Mouse (Mus musculus): ENCODE measurements at regions not wholly inside any gene's neighbourhood (a gene's known extent, or its start where the extent isn't known, plus 50 kb on each side); places are given as distances from the start of the nearest gene placed in this dataset.

DNA sequence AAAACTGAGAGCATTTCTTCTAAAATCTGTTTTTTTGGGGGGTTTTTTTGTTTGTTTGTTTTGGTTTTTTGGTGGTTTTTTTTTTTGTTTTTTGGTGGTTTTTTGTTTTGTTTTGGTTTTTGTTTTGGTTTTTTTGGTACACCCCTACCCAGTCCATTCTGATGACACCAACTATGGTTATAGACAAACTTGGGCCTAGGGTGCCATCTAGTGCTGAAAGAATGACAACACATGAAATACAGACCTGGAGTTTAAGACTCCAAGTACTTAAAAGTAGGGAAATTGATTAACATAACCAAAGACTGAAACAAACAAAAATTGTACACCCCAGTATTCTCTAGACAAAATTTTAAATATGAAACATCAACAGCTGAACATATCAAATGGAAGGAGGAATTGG is 76.0 kb upstream of the Ano5 start:
- Histone ChIP-seq H3K4me1 (ENCODE audit: control insufficient read depth, insufficient read depth, low read length) (no peaks in the 10 kb centered on the region), H3K9ac (ENCODE audit: low read depth, low read length) (no peak overlapping the region), H3K27ac (no peak overlapping the region), H3K4me3 (no peak overlapping the region), H3K36me3 (ENCODE audit: control insufficient read depth, insufficient read depth, low read length) (no peaks in the 10 kb centered on the region), H3K27me3 (ENCODE audit: control insufficient read depth, insufficient read depth, low read length) (no peaks in the 10 kb centered on the region), H3K79me2 (replicated peaks; ENCODE audit: control insufficient read depth, insufficient read depth, low read length) (no peaks in the 10 kb centered on the region)
- intact Hi-C loops (cut with DNase I): loop anchor here (5.0 kb wide), 1 partner anchor 168 kb away; no protein-coding TSS in a partner anchor
- DNase-seq: no peak
- TF ChIP-seq POLR2A (IDR thresholded peaks at IDR 0.05; ENCODE audit: insufficient read depth, low read depth, low read length): no peak
- no peak for TF ChIP-seq EP300 (IDR thresholded peaks at IDR 0.05; ENCODE audit: insufficient read depth, low read depth, low read length)
- TF ChIP-seq CTCF (IDR thresholded peaks at IDR 0.05): peak; percentile 69

DNA sequence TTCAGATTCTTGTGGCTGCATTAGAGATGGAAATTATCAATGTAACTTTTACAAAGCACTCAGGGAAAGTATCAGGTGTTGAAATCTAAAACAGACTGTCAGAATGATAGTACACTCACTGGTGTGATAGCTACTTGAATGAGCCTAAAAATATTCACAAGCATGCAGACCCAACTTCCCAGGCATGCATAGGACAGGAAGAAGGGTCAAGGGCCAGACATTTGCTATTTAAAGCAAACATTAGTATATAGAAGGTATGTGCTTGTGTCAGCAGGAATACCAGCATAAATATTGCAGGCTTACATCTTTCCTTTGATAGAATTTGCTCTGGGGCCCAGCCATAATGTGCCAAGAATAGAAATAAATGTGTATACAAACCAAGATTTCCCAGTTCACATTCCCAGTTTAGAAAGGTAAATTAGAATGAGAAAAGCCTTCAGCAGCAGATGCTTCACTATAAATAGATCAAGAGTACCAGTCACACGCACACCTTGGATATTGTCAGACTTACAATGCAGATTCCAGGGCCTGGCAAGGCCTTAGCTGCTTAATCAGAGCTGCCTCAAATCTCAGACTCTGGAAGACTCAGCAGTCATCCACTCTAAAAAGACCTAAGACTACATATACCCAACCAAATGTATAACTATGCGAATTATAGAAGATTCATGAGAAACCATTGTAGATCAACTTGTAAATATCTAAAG is 55.7 kb upstream of the Ano5 start:
- no peak overlapping the region for H3K27ac ChIP-seq
- WGBS: 55% methylated on average over 2 of the region's 2 CpGs

DNA sequence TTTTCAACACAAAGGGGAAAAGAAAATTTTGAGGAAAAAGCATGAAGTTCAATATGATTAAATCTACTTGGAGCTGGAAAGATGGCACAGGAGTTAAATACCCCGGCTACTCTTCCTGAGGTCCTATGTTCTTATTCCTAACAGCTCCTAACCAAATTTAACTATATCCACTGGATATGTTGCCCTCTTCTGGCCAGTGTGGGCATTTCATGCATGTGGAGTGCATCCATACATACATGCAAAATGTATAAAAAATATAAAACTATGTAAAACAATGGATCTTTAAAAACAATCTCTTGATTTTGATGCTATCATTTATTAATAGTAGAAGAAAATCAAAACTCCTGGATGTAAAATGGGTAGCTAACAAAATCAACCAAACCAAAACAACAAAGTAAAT is 52.1 kb upstream of the Ano5 start:
- Histone ChIP-seq H3K79me2 (replicated peaks; ENCODE audit: control insufficient read depth, insufficient read depth, low read length) (no peaks in the 10 kb centered on the region), H3K4me3 (no peak overlapping the region), H3K27ac (no peak overlapping the region), H3K9ac (ENCODE audit: low read depth, low read length) (no peak overlapping the region), H3K4me1 (ENCODE audit: control insufficient read depth, insufficient read depth, low read length) (no peaks in the 10 kb centered on the region), H3K27me3 (ENCODE audit: control insufficient read depth, insufficient read depth, low read length) (no peaks in the 10 kb centered on the region), H3K36me3 (ENCODE audit: control insufficient read depth, insufficient read depth, low read length) (no peaks in the 10 kb centered on the region)
- WGBS: 98% methylated on average over 1 of the region's 1 CpGs
- no peak for TF ChIP-seq EP300 (IDR thresholded peaks at IDR 0.05; ENCODE audit: insufficient read depth, low read depth, low read length)
- TF ChIP-seq CTCF (IDR thresholded peaks at IDR 0.05): peak; percentile 33
- DNase-seq: no peak
- intact Hi-C loops (cut with DNase I): no loop called here

More for the DNA sequence above, 55.7 kb upstream of the Ano5 start:
- Histone ChIP-seq H3K36me3 (ENCODE audit: control insufficient read depth, insufficient read depth, low read length) (no peaks in the 10 kb centered on the region), H3K9ac (ENCODE audit: low read depth, low read length) (no peak overlapping the region), H3K4me1 (ENCODE audit: control insufficient read depth, insufficient read depth, low read length) (no peaks in the 10 kb centered on the region), H3K79me2 (replicated peaks; ENCODE audit: control insufficient read depth, insufficient read depth, low read length) (no peaks in the 10 kb centered on the region), H3K4me3 (no peak overlapping the region), H3K27me3 (ENCODE audit: control insufficient read depth, insufficient read depth, low read length) (no peaks in the 10 kb centered on the region)
- intact Hi-C loops (cut with DNase I): no loop called here
- no peak for DNase-seq
- TF ChIP-seq POLR2A (IDR thresholded peaks at IDR 0.05; ENCODE audit: insufficient read depth, low read depth, low read length) (no peak), CTCF (IDR thresholded peaks at IDR 0.05) (no peak), EP300 (IDR thresholded peaks at IDR 0.05; ENCODE audit: insufficient read depth, low read depth, low read length) (no peak)
